Mouse (Mus musculus): Measurements from ENCODE around the gene Parn.
"Not testable (repeated sequence)": the region's sequence is repeated elsewhere in the genome, so short reads cannot be mapped to it uniquely, and the experiment has no call there.

The Parn gene

GRCm38 (mm10) chr16:13667878-13668343 lies at the start of gene Parn:
Gene Parn, minus strand, starts transcription at chr16:13668170.
- DNase-seq (ENCODE audit: low spot score), result peak; percentile 87

GRCm38 (mm10) chr16:13716821-13717553 lies 49.0 kb upstream of the Parn start:
- DNase-seq (ENCODE audit: low spot score), result no peak

- no peak for DNase-seq (ENCODE audit: low spot score)
Measured at GRCm38 (mm10) chr16:13714910-13715309, 46.9 kb upstream of the Parn start.

GRCm38 (mm10) chr16:13704676-13705075 lies 36.7 kb upstream of the Parn start:
- DNase-seq (ENCODE audit: low spot score), result no peak

GRCm38 (mm10) chr16:13702184-13702583 lies 34.2 kb upstream of the Parn start:
- DNase-seq (ENCODE audit: low spot score), result no peak

- DNase-seq (ENCODE audit: low spot score), result no peak
Measured at GRCm38 (mm10) chr16:13698998-13699397, 31.0 kb upstream of the Parn start.

GRCm38 (mm10) chr16:13678601-13679319 lies 10.8 kb upstream of the Parn start:
- no peak for DNase-seq (ENCODE audit: low spot score)

- DNase-seq (ENCODE audit: low spot score), result no peak
Measured at GRCm38 (mm10) chr16:13674511-13674910, 6.5 kb upstream of the Parn start.

- DNase-seq (ENCODE audit: low spot score), result no peak
Measured at GRCm38 (mm10) chr16:13673114-13673513, 5.1 kb upstream of the Parn start.

- DNase-seq (ENCODE audit: low spot score), result peak; percentile 30
Measured at GRCm38 (mm10) chr16:13672386-13672898, 4.5 kb upstream of the Parn start.

- DNase-seq (ENCODE audit: low spot score), result peak; percentile 90
Measured at GRCm38 (mm10) chr16:13671685-13672385, 3.9 kb upstream of the Parn start, which contains the start of the genes Bfar and 3110001I22Rik. Gene Bfar, plus strand, starts transcription at chr16:13671858. Gene 3110001I22Rik, plus strand, starts transcription at chr16:13671929.

- DNase-seq (ENCODE audit: low spot score), result not testable (repeated sequence)
Measured at GRCm38 (mm10) chr16:13670896-13671295, 2.9 kb upstream of the Parn start.

- DNase-seq (ENCODE audit: low spot score), result no peak
Measured at GRCm38 (mm10) chr16:13669282-13669681, 1.3 kb upstream of the Parn start.

- DNase-seq (ENCODE audit: low spot score), result no peak
Measured at GRCm38 (mm10) chr16:13668402-13669108, 585 bp upstream of the Parn start.

GRCm38 (mm10) chr16:13660736-13661135 lies 7.2 kb downstream of the Parn start:
- peak; percentile 57 for DNase-seq (ENCODE audit: low spot score)

GRCm38 (mm10) chr16:13658886-13659285 lies 9.1 kb downstream of the Parn start:
- DNase-seq (ENCODE audit: low spot score), result no peak

GRCm38 (mm10) chr16:13645930-13646329 lies 22.0 kb downstream of the Parn start:
- no peak for DNase-seq (ENCODE audit: low spot score)

GRCm38 (mm10) chr16:13644474-13644873 lies 23.5 kb downstream of the Parn start:
- DNase-seq (ENCODE audit: low spot score), result no peak

- no peak for DNase-seq (ENCODE audit: low spot score)
Measured at GRCm38 (mm10) chr16:13640064-13640463, 27.9 kb downstream of the Parn start.

- no peak for DNase-seq (ENCODE audit: low spot score)
Measured at GRCm38 (mm10) chr16:13639508-13639907, 28.5 kb downstream of the Parn start.

GRCm38 (mm10) chr16:13638198-13638597 lies 29.8 kb downstream of the Parn start:
- DNase-seq (ENCODE audit: low spot score), result not testable (repeated sequence)

- no peak for DNase-seq (ENCODE audit: low spot score)
Measured at GRCm38 (mm10) chr16:13628345-13628744, 39.6 kb downstream of the Parn start.
